ENCODE assay signal across 9 mouse cellular contexts in the genomic region with DNA sequence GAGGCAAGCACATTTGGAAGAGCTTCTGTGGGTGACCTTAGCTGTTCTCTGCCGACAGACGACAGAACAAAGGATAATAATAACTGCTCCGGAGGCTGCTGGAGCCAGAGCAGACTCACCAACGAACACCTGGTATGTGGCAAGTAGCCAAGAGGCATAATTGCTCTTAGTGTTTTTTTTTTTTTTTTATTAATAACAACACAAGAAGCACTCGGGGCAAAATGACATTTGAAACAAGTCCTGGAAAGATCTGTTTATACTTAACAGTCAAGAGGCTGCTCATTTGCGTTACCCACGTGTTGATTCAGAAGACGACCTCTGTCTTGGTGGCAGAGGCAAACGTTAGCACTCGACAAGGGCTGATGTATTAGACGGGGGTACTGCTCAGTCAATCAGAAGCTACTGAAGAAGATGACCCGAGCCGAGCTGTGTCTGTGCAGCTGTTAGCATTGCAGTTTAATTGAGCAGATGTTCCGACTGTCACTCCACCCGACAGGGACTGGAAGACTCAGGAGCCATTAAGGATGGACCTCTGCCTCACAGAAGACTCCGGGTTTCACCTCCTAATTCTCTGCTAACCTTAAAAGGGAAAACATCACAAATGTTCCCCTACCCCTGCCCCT.
DNase-seq lines count a peak whose midpoint lies in the region; ATAC-seq and TF ChIP-seq lines count a peak whose summit lies in the region.
"Had no signal": no experiment of that assay in that cellular context is flagged by ENCODE, and none has a peak within 500 bp of the region (broad histone marks: within the 10 kb centered on the region; RNA-seq: fewer than 3 reads in every experiment).

No protein-coding gene starts in this region.

- H3K36me3 ChIP-seq in MEL (ENCODE audit: control insufficient read depth in 1 of 2, insufficient read depth in 2 of 2, low read length in 2 of 2): no peaks in the 10 kb centered on the region
- no peaks in the 10 kb centered on the region for H3K36me3 ChIP-seq in heart, embryonic 14.5 days (ENCODE audit: control insufficient read depth, insufficient read depth, low read length)
- no peaks in the 10 kb centered on the region for H3K36me3 ChIP-seq in intestine, embryonic 16.5 days (ENCODE audit: control insufficient read depth, insufficient read depth, low read length)

- H3K27me3 ChIP-seq in MEL (ENCODE audit: control insufficient read depth in 1 of 2, insufficient read depth in 2 of 2, low read length in 2 of 2) (no peaks in the 10 kb centered on the region), Patski (no peaks in the 10 kb centered on the region)
- no peaks in the 10 kb centered on the region for H3K27me3 ChIP-seq in heart, embryonic 14.5 days (ENCODE audit: control insufficient read depth, insufficient read depth, low read length)
- H3K27me3 ChIP-seq in intestine, embryonic 16.5 days (replicated peaks; ENCODE audit: control insufficient read depth, insufficient read depth, low read length): no peaks in the 10 kb centered on the region

- TF ChIP-seq RAD21 in MEL (IDR thresholded peaks at IDR 0.05; ENCODE audit: low read depth, low read length): no peak

- in situ Hi-C loops in Patski (cut with MboI; ENCODE audit: low pct_unique_long_range_greater_than_20kb): no loop called here

- peak overlapping the region; percentile 43 for H3K4me2 ChIP-seq in heart, embryonic 14.5 days (ENCODE audit: low read length)
- no peak overlapping the region for H3K4me2 ChIP-seq in intestine, embryonic 16.5 days (ENCODE audit: low read depth, low read length)

- DNase-seq in kidney, postnatal 14 days: peak; percentile 29
- no peak for DNase-seq in kidney, adult 8-10 months
- no peak for DNase-seq in MEL (ENCODE audit: low read depth, low spot score)
- peak; percentile 69 for DNase-seq in Patski (ENCODE audit: low read depth, low spot score)
- no peak for DNase-seq in right cerebral cortex, adult 18-20 months
- DNase-seq in ovary, adult 18-20 months (ENCODE audit: low spot score): no peak
- DNase-seq: kidney, postnatal 4 days had no signal

- peak; percentile 60 for ATAC-seq in Patski
- peak; percentile 71; the same call in 1 of the 2 replicates for ATAC-seq in heart, embryonic 14.5 days (ENCODE audit: insufficient number of reproducible peaks, insufficient read depth, low FRiP score, low read depth)
- no peak for ATAC-seq in intestine, embryonic 16.5 days

- TF ChIP-seq POLR2A in MEL (IDR thresholded peaks at IDR 0.05; ENCODE audit: control insufficient read depth in 1 of 2, insufficient read depth in 1 of 2, low read depth in 1 of 2, low read length in 2 of 2, poor library complexity in 1 of 2): no peak

- CTCF ChIA-PET in Patski (lab: Charles Lee): interaction anchor here (2.2 kb wide), 1 partner anchor 11 kb away, joined by 5 read pairs; no protein-coding TSS in a partner anchor

- H3K4me1 ChIP-seq in MEL (ENCODE audit: control insufficient read depth in 1 of 2, insufficient read depth in 2 of 2, low read length in 2 of 2): no peaks in the 10 kb centered on the region
- peaks cover 18 to 25% of the 10 kb centered on the region in 2 experiments for H3K4me1 ChIP-seq in heart, embryonic 14.5 days (ENCODE audit: control insufficient read depth in 2 of 2, insufficient read depth in 2 of 2, low read length in 2 of 2)
- H3K4me1 ChIP-seq in intestine, embryonic 16.5 days (ENCODE audit: control insufficient read depth, insufficient read depth, low read length): 0 out of 2 replicates have a peak, but pooled peaks cover 5% of the 10 kb centered on the region

- 25% methylated on average over 16 of the region's 16 CpGs for WGBS in heart, embryonic 14.5 days
- WGBS in intestine, embryonic 16.5 days: 32% methylated on average over 16 of the region's 16 CpGs

- no peaks in the 10 kb centered on the region for H3K9me3 ChIP-seq in MEL (replicated peaks; ENCODE audit: insufficient read depth, low read length)
- H3K9me3 ChIP-seq in heart, embryonic 14.5 days (ENCODE audit: control insufficient read depth, low read length): no peaks in the 10 kb centered on the region
- no peaks in the 10 kb centered on the region for H3K9me3 ChIP-seq in intestine, embryonic 16.5 days (ENCODE audit: control insufficient read depth, low read length)

- POLR2A ChIA-PET in Patski (lab: Charles Lee): no interaction called here

- H3K4me3 ChIP-seq in MEL (ENCODE audit: control insufficient read depth in 1 of 2, insufficient read depth in 1 of 2, low read depth in 2 of 2, low read length in 2 of 2): no peak overlapping the region
- no peak overlapping the region for H3K4me3 ChIP-seq in heart, embryonic 14.5 days (ENCODE audit: control insufficient read depth in 1 of 2, insufficient read depth in 1 of 2, low read depth in 1 of 2, low read length in 2 of 2)
- no peak overlapping the region for H3K4me3 ChIP-seq in intestine, embryonic 16.5 days (ENCODE audit: low read length)

- no peak overlapping the region for H3K9ac ChIP-seq in MEL (ENCODE audit: control insufficient read depth, low read depth, low read length, poor library complexity, severe bottlenecking)
- H3K9ac ChIP-seq in heart, embryonic 14.5 days (ENCODE audit: low read length): 0 out of 2 replicates have a peak overlapping the region, but pooled peaks have one; percentile 36
- H3K9ac ChIP-seq in intestine, embryonic 16.5 days (ENCODE audit: low read depth, low read length): no peak overlapping the region

- TF ChIP-seq CTCF in MEL (IDR thresholded peaks at IDR 0.05 in 2 of 3, conservative IDR thresholded peaks at IDR 0.05 in 1 of 3; ENCODE audit: control insufficient read depth in 1 of 3, insufficient read depth in 1 of 3, low read depth in 2 of 3, low read length in 3 of 3, poor library complexity in 1 of 3, severe bottlenecking in 1 of 3): no peak
- no peak for TF ChIP-seq CTCF in Patski (IDR thresholded peaks at IDR 0.05)

- H3K79me2 ChIP-seq in MEL (ENCODE audit: control insufficient read depth, insufficient read depth, low read length, poor library complexity): no peaks in the 10 kb centered on the region

- no peak overlapping the region for H3K27ac ChIP-seq in MEL (ENCODE audit: control insufficient read depth, low read depth, low read length)
- H3K27ac ChIP-seq in heart, embryonic 14.5 days (replicated peaks in 1 of 2; ENCODE audit: control insufficient read depth in 1 of 2, insufficient read depth in 1 of 2, low read depth in 2 of 2, low read length in 2 of 2): peak overlapping the region; percentile 81 to 88
- H3K27ac ChIP-seq in intestine, embryonic 16.5 days (ENCODE audit: low read length): no peak overlapping the region

- TF ChIP-seq EP300 in MEL (IDR thresholded peaks at IDR 0.05; ENCODE audit: low read depth in 1 of 2, low read length in 2 of 2): no peak

TF ChIP-seq in MEL, 35 proteins besides CTCF, POLR2A, EP300 and RAD21:
- TF ChIP-seq ZNF384 (IDR thresholded peaks at IDR 0.05; ENCODE audit: low read depth, low read length) (0 out of 2 replicates have a peak, but pooled peaks have one; percentile 14), SIN3A (IDR thresholded peaks at IDR 0.05; ENCODE audit: low read length) (no peak)

Comparison
In these comparisons a context has a peak if more than half of its experiments do, and no peak if none do; other contexts are left out.
1. DNase-seq: peak in kidney, postnatal 14 days (single experiment) and Patski (single experiment); none in kidney, adult 8-10 months (0 of 2), MEL (single experiment), right cerebral cortex, adult 18-20 months (single experiment) and ovary, adult 18-20 months (single experiment).
2. H3K27ac ChIP-seq: peak in heart, embryonic 14.5 days (2 of 2); none in MEL (single experiment) and intestine, embryonic 16.5 days (single experiment).